Mouse (Mus musculus) midbrain, embryonic 13.5 days (tissue): ENCODE measurements around the gene Enkur. TPM values are rescaled to one million over a fixed set of nuclear protein-coding genes. Genes with fewer than 3 reads are reported as not detected.

ENCODE experiments used
- polyA plus RNA-seq: library from polyadenylated mRNA; unstranded; fragments of >200 nt; fragmentation: Nextera tagmentation; extraction: Ambion mirVana; gene quantifications from 2 replicates; pipeline ENCODE4 v1.2.1, GENCODE M21; 2015

Gene Enkur
- polyA plus RNA-seq, 1 experiment from 2014 or later: 3.9 TPM

Other genes starting within 250 kb of the Enkur start
- gene Arhgap21, start 236.5 kb downstream of the Enkur start, polyA plus RNA-seq: 51.7 and 54.4 TPM in 2 replicates
- gene Thnsl1, start 359 bp upstream of the Enkur start, polyA plus RNA-seq: 22.2 and 24.1 TPM in 2 replicates
- gene Gpr158, start 162.2 kb upstream of the Enkur start, polyA plus RNA-seq: 2.8 TPM in 2 replicates